Mouse (Mus musculus) lung, adult 2 months (tissue): Measurements from ENCODE around the gene Rfx3.

ENCODE experiments used
- CTCF ChIP-seq: fragments of 200-500 bp; IDR thresholded peaks from 2 replicates; pipeline ENCODE4 v1.5.1; 2011; ENCODE audit warnings: mild to moderate bottlenecking, low read length, control low read depth; ENCODE audit not compliant: insufficient read depth
- POLR2A ChIP-seq: fragments of 200-500 bp; IDR thresholded peaks from 2 replicates; pipeline ENCODE4 v1.6.1; 2011; ENCODE audit warnings: low read depth, mild to moderate bottlenecking, control low read depth, low read length, borderline replicate concordance; ENCODE audit errors: extremely low read depth

DNA sequence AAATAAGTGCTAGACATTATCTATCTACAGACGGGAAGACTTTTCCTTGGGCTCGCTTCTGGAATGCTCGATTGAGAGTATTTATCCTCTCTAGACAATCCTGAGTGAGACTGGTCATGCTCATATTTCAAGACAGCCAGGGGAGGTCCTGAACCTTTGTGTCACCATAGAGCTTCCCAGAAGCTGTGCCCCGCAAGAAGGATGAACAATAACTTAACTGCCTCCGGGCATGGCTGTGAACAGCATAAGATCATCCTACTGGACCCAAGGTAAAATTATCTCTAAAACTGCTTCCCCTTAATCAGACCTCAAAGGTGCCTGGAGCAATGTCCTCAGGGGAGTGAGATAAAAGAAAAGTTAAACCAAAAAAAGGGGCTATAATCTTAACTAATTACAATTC lies 40.6 kb upstream of the Rfx3 start:
- no peak for TF ChIP-seq CTCF
- TF ChIP-seq POLR2A, result no peak
